Mouse (Mus musculus) kidney, embryonic 16.5 days (tissue): ENCODE data around the gene Mum1. TPM values are rescaled to one million over a fixed set of nuclear protein-coding genes. Genes with fewer than 3 reads are reported as not detected.

Source experiments
- ATAC-seq: fragments of 200-750 bp; cut with Nextera tagmentation; 2 replicates; pipeline ENCODE4 v1.8.0; 2017; ENCODE audit warnings: moderate TSS enrichment; ENCODE audit not compliant: low FRiP score, low TSS enrichment
- H3K27ac ChIP-seq: fragments of 300-500 bp; sonication (generic); 2 replicates; pipeline ENCODE4 v1.5.1; 2014; ENCODE audit warnings: low read length
- H3K27me3 ChIP-seq: fragments of 300-500 bp; sonication (generic); 2 replicates; pipeline ENCODE4 v1.6.1; 2014; ENCODE audit warnings: low read length, control low read depth, mixed read lengths; ENCODE audit not compliant: insufficient read depth
- H3K36me3 ChIP-seq: fragments of 300-500 bp; sonication (generic); 2 replicates; pipeline ENCODE4 v1.6.1; 2014; ENCODE audit warnings: low read length, control low read depth, mixed read lengths; ENCODE audit not compliant: insufficient read depth
- H3K4me1 ChIP-seq: fragments of 300-500 bp; sonication (generic); 2 replicates; pipeline ENCODE4 v1.6.1; 2014; ENCODE audit warnings: low read length, control low read depth, mixed read lengths; ENCODE audit not compliant: insufficient read depth
- H3K4me2 ChIP-seq: fragments of 300-500 bp; sonication (generic); replicated peaks from 2 replicates; pipeline ENCODE4 v1.6.1; 2014; ENCODE audit warnings: low read depth, low read length
- H3K4me3 ChIP-seq: fragments of 300-500 bp; sonication (generic); 2 replicates; pipeline ENCODE4 v1.5.1; 2014; ENCODE audit warnings: mild to moderate bottlenecking, low read length
- H3K9ac ChIP-seq: fragments of 300-500 bp; sonication (generic); replicated peaks from 2 replicates; pipeline ENCODE4 v1.6.1; 2014; ENCODE audit warnings: low read length
- H3K9me3 ChIP-seq: fragments of 300-500 bp; sonication (generic); 2 replicates; pipeline ENCODE4 v1.6.1; 2016; ENCODE audit warnings: low read length, control low read depth
- WGBS: fragments of 180-500 bp; shearing (Covaris S2); extraction: QIAGEN DNeasy Blood & Tissue Kit; methylation state at CpG from one replicate; pipeline ENCODE4 v1.1.7; 2014; 5-methylcytosine and 5-hydroxymethylcytosine counted together
- polyA plus RNA-seq: library from polyadenylated mRNA; unstranded; fragments of >200 nt; fragmentation: Nextera tagmentation; extraction: Ambion mirVana; gene quantifications from 2 replicates; pipeline ENCODE4 v1.2.1, GENCODE M21; 2015

Gene Mum1
- polyA plus RNA-seq = 72.2 and 74.6 TPM in 2 replicates

- Histone ChIP-seq H3K4me3 (peak within 1 kb of the TSS; percentile 73), H3K27ac (peak within 1 kb of the TSS; percentile 88), H3K36me3 (peaks cover 16% of the 10 kb centered on the region), H3K4me2 (peak within 1 kb of the TSS; percentile 84), H3K9me3 (no peaks in the 10 kb centered on the region), H3K4me1 (peaks cover 35% of the 10 kb centered on the region), H3K9ac (peak within 1 kb of the TSS; percentile 93), H3K27me3 (no peaks in the 10 kb centered on the region)
- WGBS = under 1% methylated on average over 59 of the region's 75 CpGs
- ATAC-seq = peak; percentile 99
These were observed at the start of gene Mum1 for GRCm38 (mm10) chr10:80226416-80227165. Gene Mum1, plus strand, starts transcription at chr10:80226434.

GRCm38 (mm10) chr10:80177441-80178279, 48.6 kb upstream of the Mum1 start:
- Histone ChIP-seq H3K36me3 (peaks cover 3% of the 10 kb centered on the region; the same call in 1 of the 2 replicates), H3K9ac (no peak overlapping the region), H3K4me1 (peaks cover 16% of the 10 kb centered on the region), H3K4me3 (no peak overlapping the region), H3K27ac (no peak overlapping the region), H3K9me3 (no peaks in the 10 kb centered on the region), H3K4me2 (no peak overlapping the region), H3K27me3 (no peaks in the 10 kb centered on the region)
- WGBS = 70% methylated on average over 7 of the region's 7 CpGs
- ATAC-seq = no peak

GRCm38 (mm10) chr10:80179068-80180051, 46.9 kb upstream of the Mum1 start, which contains the start of gene Efna2:
Gene Efna2, plus strand, starts transcription at chr10:80179482.
- Histone ChIP-seq H3K9ac (peak within 1 kb of the TSS; percentile 75), H3K27ac (peak within 1 kb of the TSS; percentile 23; the same call in 1 of the 2 replicates), H3K4me3 (peak within 1 kb of the TSS; percentile 53), H3K9me3 (no peaks in the 10 kb centered on the region), H3K4me2 (peak within 1 kb of the TSS; percentile 71), H3K36me3 (peaks cover 3% of the 10 kb centered on the region; the same call in 1 of the 2 replicates), H3K27me3 (no peaks in the 10 kb centered on the region), H3K4me1 (peaks cover 15% of the 10 kb centered on the region)
- 2% methylated on average over 68 of the region's 106 CpGs for WGBS
- ATAC-seq = peak; percentile 58

GRCm38 (mm10) chr10:80180288-80180687, 45.9 kb upstream of the Mum1 start:
- Histone ChIP-seq H3K9ac (peak overlapping the region; percentile 75), H3K27ac (no peak overlapping the region), H3K4me1 (peaks cover 15% of the 10 kb centered on the region), H3K36me3 (peaks cover 3% of the 10 kb centered on the region; the same call in 1 of the 2 replicates), H3K4me3 (peak overlapping the region; percentile 53), H3K9me3 (no peaks in the 10 kb centered on the region), H3K27me3 (no peaks in the 10 kb centered on the region), H3K4me2 (peak overlapping the region; percentile 71)
- ATAC-seq = no peak
- 50% methylated on average over 6 of the region's 6 CpGs for WGBS

- no peaks in the 10 kb centered on the region for H3K9me3 ChIP-seq
- peaks cover 3% of the 10 kb centered on the region; the same call in 1 of the 2 replicates for H3K36me3 ChIP-seq
- no peaks in the 10 kb centered on the region; the same call in 1 of the 2 replicates for H3K27me3 ChIP-seq
- H3K4me2 ChIP-seq = peak overlapping the region; percentile 71
- H3K4me3 ChIP-seq = peak overlapping the region; percentile 53; the same call in 1 of the 2 replicates
- no peak overlapping the region for H3K27ac ChIP-seq
- H3K9ac ChIP-seq = peak overlapping the region; percentile 75
- no peak for ATAC-seq
- WGBS = 38% methylated on average over 5 of the region's 5 CpGs
- H3K4me1 ChIP-seq = peaks cover 15% of the 10 kb centered on the region
These were observed 45.4 kb upstream of the Mum1 start for GRCm38 (mm10) chr10:80180823-80181222.

- H3K27ac ChIP-seq = no peak overlapping the region
- 88% methylated on average over 7 of the region's 7 CpGs for WGBS
- H3K9me3 ChIP-seq = no peaks in the 10 kb centered on the region
- no peak for ATAC-seq
- H3K4me2 ChIP-seq = no peak overlapping the region
- no peak overlapping the region for H3K9ac ChIP-seq
- peaks cover 3% of the 10 kb centered on the region; the same call in 1 of the 2 replicates for H3K36me3 ChIP-seq
- no peak overlapping the region for H3K4me3 ChIP-seq
- peaks cover 15% of the 10 kb centered on the region for H3K4me1 ChIP-seq
- H3K27me3 ChIP-seq = no peaks in the 10 kb centered on the region; the same call in 1 of the 2 replicates
These were observed 43.7 kb upstream of the Mum1 start for GRCm38 (mm10) chr10:80182547-80182946.

- no peak overlapping the region for H3K4me3 ChIP-seq
- no peak overlapping the region for H3K4me2 ChIP-seq
- peaks cover 12% of the 10 kb centered on the region for H3K4me1 ChIP-seq
- WGBS = 40% methylated on average over 27 of the region's 27 CpGs
- no peak for ATAC-seq
- H3K27ac ChIP-seq = no peak overlapping the region
- H3K9me3 ChIP-seq = no peaks in the 10 kb centered on the region
- H3K9ac ChIP-seq = no peak overlapping the region
- peaks cover 5% of the 10 kb centered on the region; the same call in 1 of the 2 replicates for H3K36me3 ChIP-seq
- H3K27me3 ChIP-seq = peaks cover 31% of the 10 kb centered on the region
These were observed 39.6 kb upstream of the Mum1 start for GRCm38 (mm10) chr10:80186649-80187048.

- 85% methylated on average over 10 of the region's 10 CpGs for WGBS
- no peak for ATAC-seq
- H3K27me3 ChIP-seq = peaks cover 35% of the 10 kb centered on the region
These were observed 38.5 kb upstream of the Mum1 start for GRCm38 (mm10) chr10:80187739-80188138.

More at GRCm38 (mm10) chr10:80187739-80188138, 38.5 kb upstream of the Mum1 start:
- Histone ChIP-seq H3K4me2 (no peak overlapping the region), H3K27ac (no peak overlapping the region), H3K4me3 (no peak overlapping the region), H3K9ac (no peak overlapping the region), H3K9me3 (no peaks in the 10 kb centered on the region), H3K36me3 (0 out of 2 replicates have a peak, but pooled peaks cover 2% of the 10 kb centered on the region), H3K4me1 (peaks cover 12% of the 10 kb centered on the region)
